Mouse (Mus musculus): Measurements from ENCODE around the gene Hykk. TPM values are rescaled to one million over a fixed set of nuclear protein-coding genes. Genes with fewer than 3 reads are reported as not detected.

The Hykk gene
- polyA plus RNA-seq (2015; fragmentation: Nextera tagmentation; extraction: Ambion mirVana): 2.1 and 2.6 TPM in 2 replicates

DNA sequence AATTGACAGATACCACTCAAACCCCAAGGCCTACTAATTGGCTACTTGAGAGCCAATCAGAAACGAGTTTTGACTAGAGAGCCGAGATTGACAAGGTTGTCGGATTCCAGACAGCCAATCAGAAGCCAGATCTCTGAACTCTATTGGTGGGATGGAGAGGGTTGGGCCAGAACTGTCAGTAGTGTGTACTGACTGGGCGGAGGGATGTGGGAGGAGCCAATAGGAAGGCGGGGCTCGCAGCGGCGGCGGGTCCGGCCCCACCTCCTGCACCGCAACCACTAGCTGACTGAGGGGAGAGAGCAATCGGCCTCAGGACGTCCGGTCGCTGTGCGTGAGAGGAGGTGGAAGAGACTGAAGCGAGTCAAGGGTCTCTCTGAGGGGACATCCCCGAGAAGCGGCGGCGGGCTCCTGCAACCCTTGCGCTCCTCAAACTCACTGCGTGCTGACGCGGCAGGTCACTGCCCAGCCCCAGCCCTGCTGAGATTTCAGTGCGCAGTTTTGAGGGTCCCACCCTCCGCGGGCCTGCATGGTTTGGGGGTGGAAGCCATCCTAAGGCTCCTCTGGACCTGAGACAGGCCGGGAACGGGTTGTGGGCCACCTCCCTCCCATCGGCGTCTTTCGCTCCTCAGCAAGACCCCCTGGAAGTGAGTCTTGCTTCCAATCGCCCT, at the start of gene Hykk:
Gene Hykk (plus strand): TSS at position 274 of the 668 bp plus-strand sequence.
- no peaks in the 10 kb centered on the region for H3K9me3 ChIP-seq (replicated peaks)
- no peaks in the 10 kb centered on the region for H3K27me3 ChIP-seq
- H3K4me1 ChIP-seq (replicated peaks): peaks cover 11% of the 10 kb centered on the region; the same call in 1 of the 2 replicates
- WGBS: 1% methylated on average over 34 of the region's 34 CpGs
- peak; percentile 98 for ATAC-seq (replicated peaks; ENCODE audit: insufficient number of reproducible peaks, insufficient read depth, low FRiP score, low read depth)
- H3K4me2 ChIP-seq: peak within 1 kb of the TSS; percentile 87
- H3K9ac ChIP-seq: peak within 1 kb of the TSS; percentile 74
- H3K36me3 ChIP-seq: peaks cover 2% of the 10 kb centered on the region; the same call in 1 of the 2 replicates
- H3K27ac ChIP-seq: peak within 1 kb of the TSS; percentile 49
- peak within 1 kb of the TSS; percentile 72 for H3K4me3 ChIP-seq

DNA sequence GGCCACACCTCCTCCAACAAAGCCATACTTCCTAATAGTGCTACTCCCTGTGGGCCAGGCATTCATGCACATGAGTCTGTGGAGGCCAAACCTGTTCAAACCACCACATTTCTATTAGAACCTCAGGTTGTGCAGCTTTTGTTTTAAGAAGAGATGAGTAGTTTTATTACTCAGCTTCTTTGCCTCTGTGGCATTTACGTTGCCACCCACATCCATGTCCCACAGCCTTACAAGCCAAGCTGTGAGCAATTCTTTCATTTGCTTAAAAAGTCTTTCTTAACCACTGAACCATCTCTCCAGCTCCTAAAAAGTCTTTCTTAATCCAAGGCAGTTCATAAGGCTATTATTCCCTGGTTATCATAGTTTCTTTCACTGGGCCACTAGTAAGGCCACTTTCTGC, 38.3 kb upstream of the Hykk start:
- Histone ChIP-seq H3K4me2 (no peak overlapping the region), H3K4me1 (replicated peaks) (no peaks in the 10 kb centered on the region), H3K9ac (no peak overlapping the region), H3K36me3 (peaks cover 33% of the 10 kb centered on the region), H3K9me3 (replicated peaks) (no peaks in the 10 kb centered on the region), H3K27ac (no peak overlapping the region), H3K4me3 (no peak overlapping the region), H3K27me3 (no peaks in the 10 kb centered on the region)
- 100% methylated on average over 1 of the region's 1 CpGs for WGBS
- no peak for ATAC-seq (replicated peaks; ENCODE audit: insufficient number of reproducible peaks, insufficient read depth, low FRiP score, low read depth)

DNA sequence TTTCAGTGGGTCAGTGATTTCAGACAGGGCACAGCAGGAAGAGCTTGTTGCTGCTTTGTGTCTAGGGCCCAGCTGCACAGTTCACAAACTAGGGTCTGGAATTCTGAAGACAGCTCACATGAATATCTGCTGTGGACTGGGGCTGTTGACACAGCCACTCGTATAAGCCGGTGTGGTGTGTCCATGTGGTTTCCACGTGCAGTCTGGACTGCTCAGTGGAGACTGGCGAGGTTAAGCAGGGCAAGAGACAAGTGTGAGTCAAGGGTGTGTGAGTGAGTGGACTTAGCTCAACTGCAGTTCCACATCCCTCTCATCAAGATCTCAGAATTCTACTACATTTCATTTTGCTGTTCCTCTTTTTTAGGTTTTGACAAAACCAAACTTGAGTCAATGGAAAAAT, 25.0 kb upstream of the Hykk start:
- WGBS: 52% methylated on average over 4 of the region's 4 CpGs
- Histone ChIP-seq H3K4me2 (no peak overlapping the region), H3K9ac (no peak overlapping the region), H3K27me3 (no peaks in the 10 kb centered on the region), H3K36me3 (peaks cover 68% of the 10 kb centered on the region), H3K4me3 (no peak overlapping the region), H3K4me1 (replicated peaks) (no peaks in the 10 kb centered on the region), H3K9me3 (replicated peaks) (no peaks in the 10 kb centered on the region), H3K27ac (no peak overlapping the region)
- no peak for ATAC-seq (replicated peaks; ENCODE audit: insufficient number of reproducible peaks, insufficient read depth, low FRiP score, low read depth)

DNA sequence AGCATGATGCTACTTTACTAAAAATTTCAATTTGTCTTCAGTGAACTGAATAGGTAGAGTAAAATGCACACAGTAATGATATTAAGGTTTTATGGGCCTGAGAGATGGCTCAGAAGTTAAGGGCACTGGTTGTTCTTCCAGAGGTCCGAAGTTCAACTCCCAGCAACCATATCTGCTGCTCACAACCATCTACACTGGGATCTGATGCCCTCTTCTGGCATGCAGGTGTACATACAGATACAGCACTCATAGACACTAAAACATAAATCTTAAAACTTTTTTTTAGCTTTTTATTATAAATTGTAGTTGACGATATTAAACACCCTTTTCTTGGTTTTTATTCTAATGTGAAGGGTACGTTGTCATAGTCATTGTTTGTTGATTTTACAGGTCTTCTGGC, 20.0 kb upstream of the Hykk start:
- H3K4me1 ChIP-seq (replicated peaks): no peaks in the 10 kb centered on the region
- H3K36me3 ChIP-seq: peaks cover 65% of the 10 kb centered on the region
- ATAC-seq (replicated peaks; ENCODE audit: insufficient number of reproducible peaks, insufficient read depth, low FRiP score, low read depth): no peak
- no peak overlapping the region for H3K4me3 ChIP-seq
- H3K9me3 ChIP-seq (replicated peaks): no peaks in the 10 kb centered on the region
- no peak overlapping the region for H3K4me2 ChIP-seq
- H3K9ac ChIP-seq: no peak overlapping the region
- 81% methylated on average over 3 of the region's 3 CpGs for WGBS
- no peak overlapping the region for H3K27ac ChIP-seq
- H3K27me3 ChIP-seq: no peaks in the 10 kb centered on the region

DNA sequence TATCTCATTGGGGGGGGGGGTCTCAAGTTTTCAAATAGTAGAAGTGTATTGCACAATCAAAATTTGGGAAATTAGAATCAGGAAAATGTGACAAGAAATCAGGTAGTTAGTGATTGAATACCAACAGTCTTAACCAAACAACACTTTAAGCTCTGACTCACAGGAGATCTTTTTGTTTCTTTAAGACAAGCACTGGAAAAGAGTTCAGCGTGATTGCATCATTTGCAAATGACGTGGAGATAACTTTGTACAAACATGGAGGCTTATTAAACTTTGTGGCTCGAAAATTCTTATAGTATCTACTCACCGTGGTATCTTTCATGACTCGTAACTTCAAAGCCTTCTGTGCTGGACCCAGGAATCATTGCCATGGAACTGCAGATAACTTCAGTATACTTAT, 7.6 kb upstream of the Hykk start:
- H3K4me2 ChIP-seq: no peak overlapping the region
- H3K4me1 ChIP-seq (replicated peaks): no peaks in the 10 kb centered on the region
- H3K36me3 ChIP-seq: peaks cover 50% of the 10 kb centered on the region

DNA sequence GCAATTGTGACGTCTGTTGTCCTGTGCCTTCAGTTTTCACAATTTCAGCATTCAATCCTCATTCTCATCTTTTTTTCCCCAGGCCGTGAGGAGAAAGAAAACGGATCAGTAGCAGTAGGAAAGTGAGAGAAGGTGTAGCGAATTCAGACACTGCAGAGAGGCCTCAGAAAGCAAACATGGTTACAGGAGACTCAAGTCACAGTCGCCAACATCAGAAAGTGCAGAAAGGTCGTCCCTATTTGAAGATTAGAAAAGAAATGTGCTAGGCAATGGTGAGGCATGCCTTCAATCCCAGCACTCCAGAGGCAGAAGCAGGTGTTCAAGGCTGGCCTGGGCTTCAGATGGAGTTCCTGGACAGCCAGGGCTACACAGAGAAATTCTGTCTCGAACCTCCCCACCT, 1.5 kb upstream of the Hykk start:
- Histone ChIP-seq H3K27ac (no peak overlapping the region), H3K9ac (no peak overlapping the region), H3K36me3 (peaks cover 5% of the 10 kb centered on the region), H3K9me3 (replicated peaks) (no peaks in the 10 kb centered on the region), H3K27me3 (no peaks in the 10 kb centered on the region), H3K4me1 (replicated peaks) (peaks cover 11% of the 10 kb centered on the region; the same call in 1 of the 2 replicates), H3K4me2 (no peak overlapping the region), H3K4me3 (no peak overlapping the region)
- ATAC-seq (replicated peaks; ENCODE audit: insufficient number of reproducible peaks, insufficient read depth, low FRiP score, low read depth): no peak
- 70% methylated on average over 7 of the region's 7 CpGs for WGBS

More for the DNA sequence above, 7.6 kb upstream of the Hykk start:
- Histone ChIP-seq H3K9ac (no peak overlapping the region), H3K9me3 (replicated peaks) (no peaks in the 10 kb centered on the region), H3K4me3 (no peak overlapping the region), H3K27ac (no peak overlapping the region), H3K27me3 (no peaks in the 10 kb centered on the region)
- 75% methylated on average over 5 of the region's 5 CpGs for whole genome bisulfite sequencing
- ATAC-seq (replicated peaks; ENCODE audit: insufficient number of reproducible peaks, insufficient read depth, low FRiP score, low read depth): no peak

DNA sequence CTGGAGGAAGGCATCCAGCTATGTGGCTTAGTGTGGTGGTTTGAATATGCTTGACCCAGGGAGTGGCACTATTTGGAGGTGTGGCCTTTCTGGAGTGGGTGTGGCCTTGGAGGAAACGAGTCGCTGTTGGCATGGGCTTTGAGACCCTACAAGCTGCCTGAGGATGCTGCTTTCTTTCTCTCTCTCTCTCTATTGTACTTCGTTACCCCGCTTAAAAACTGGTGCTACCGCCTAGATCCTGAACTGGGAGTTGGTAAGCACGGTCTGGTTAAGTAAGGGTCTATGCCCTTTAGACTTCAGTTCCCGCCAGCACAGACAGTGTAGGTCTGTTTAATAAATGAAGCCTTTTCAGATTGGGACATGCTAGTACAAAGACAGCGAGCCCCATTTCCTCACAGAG, 682 bp upstream of the Hykk start:
- H3K9me3 ChIP-seq (replicated peaks): no peaks in the 10 kb centered on the region
- H3K4me2 ChIP-seq: peak overlapping the region; percentile 87
- ATAC-seq (replicated peaks; ENCODE audit: insufficient number of reproducible peaks, insufficient read depth, low FRiP score, low read depth): peak; percentile 23
- no peak overlapping the region for H3K9ac ChIP-seq
- no peak overlapping the region for H3K27ac ChIP-seq
- no peaks in the 10 kb centered on the region for H3K27me3 ChIP-seq
- peaks cover 11% of the 10 kb centered on the region; the same call in 1 of the 2 replicates for H3K4me1 ChIP-seq (replicated peaks)
- H3K4me3 ChIP-seq: peak overlapping the region; percentile 72; the same call in 1 of the 2 replicates
- H3K36me3 ChIP-seq: peaks cover 5% of the 10 kb centered on the region
- WGBS: 68% methylated on average over 8 of the region's 8 CpGs

DNA sequence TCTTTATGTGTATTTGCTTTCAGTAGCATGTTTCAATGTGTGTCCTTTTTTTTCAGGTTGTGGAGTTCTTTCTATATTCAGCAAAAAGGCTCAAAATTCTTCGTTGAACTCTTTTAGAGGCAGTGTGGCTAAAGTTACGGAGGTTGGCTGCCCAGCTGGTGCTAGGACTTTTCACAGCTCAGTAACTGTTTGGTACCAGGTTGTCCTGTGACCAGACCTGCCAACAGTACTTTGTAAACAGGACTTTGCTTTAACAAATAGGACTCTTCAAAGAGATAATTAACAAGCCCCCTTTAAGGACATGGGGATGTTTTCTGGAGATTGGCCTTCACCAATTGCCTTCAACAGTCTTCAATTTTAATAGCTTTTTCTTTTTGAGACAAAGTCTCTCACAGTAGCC, 1.1 kb downstream of the Hykk start:
- Histone ChIP-seq H3K4me2 (peak overlapping the region; percentile 87), H3K9ac (no peak overlapping the region), H3K9me3 (replicated peaks) (no peaks in the 10 kb centered on the region), H3K27me3 (no peaks in the 10 kb centered on the region), H3K27ac (no peak overlapping the region), H3K4me1 (replicated peaks) (peaks cover 11% of the 10 kb centered on the region; the same call in 1 of the 2 replicates), H3K4me3 (no peak overlapping the region), H3K36me3 (peaks cover 8% of the 10 kb centered on the region; the same call in 1 of the 2 replicates)
- ATAC-seq (replicated peaks; ENCODE audit: insufficient number of reproducible peaks, insufficient read depth, low FRiP score, low read depth): no peak
- 77% methylated on average over 2 of the region's 2 CpGs for WGBS

DNA sequence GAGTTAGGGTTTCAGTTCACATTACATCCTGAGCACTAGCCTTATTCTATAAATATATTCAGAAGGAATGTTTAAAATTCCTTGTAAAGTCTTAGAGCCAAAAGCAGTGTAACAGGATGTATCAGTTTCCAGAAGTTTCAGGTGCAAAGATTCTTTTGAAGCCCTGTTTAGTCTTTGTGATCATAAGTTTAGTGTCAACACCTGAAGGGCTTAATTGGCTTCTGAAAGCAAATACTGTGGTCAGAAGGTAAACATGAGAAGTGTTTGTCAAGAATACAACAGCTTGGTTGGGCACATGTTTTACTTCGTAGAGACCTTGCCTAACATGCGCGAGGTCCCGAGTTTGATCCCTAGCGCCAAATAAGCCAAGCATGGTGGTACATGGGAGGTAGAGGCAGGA, 1.7 kb downstream of the Hykk start:
- Histone ChIP-seq H3K4me1 (replicated peaks) (peaks cover 11% of the 10 kb centered on the region; the same call in 1 of the 2 replicates), H3K9ac (no peak overlapping the region), H3K27me3 (no peaks in the 10 kb centered on the region), H3K36me3 (peaks cover 8% of the 10 kb centered on the region; the same call in 1 of the 2 replicates), H3K4me3 (no peak overlapping the region), H3K9me3 (replicated peaks) (no peaks in the 10 kb centered on the region), H3K4me2 (no peak overlapping the region), H3K27ac (no peak overlapping the region)
- ATAC-seq (replicated peaks; ENCODE audit: insufficient number of reproducible peaks, insufficient read depth, low FRiP score, low read depth): no peak
- 95% methylated on average over 5 of the region's 5 CpGs for WGBS

DNA sequence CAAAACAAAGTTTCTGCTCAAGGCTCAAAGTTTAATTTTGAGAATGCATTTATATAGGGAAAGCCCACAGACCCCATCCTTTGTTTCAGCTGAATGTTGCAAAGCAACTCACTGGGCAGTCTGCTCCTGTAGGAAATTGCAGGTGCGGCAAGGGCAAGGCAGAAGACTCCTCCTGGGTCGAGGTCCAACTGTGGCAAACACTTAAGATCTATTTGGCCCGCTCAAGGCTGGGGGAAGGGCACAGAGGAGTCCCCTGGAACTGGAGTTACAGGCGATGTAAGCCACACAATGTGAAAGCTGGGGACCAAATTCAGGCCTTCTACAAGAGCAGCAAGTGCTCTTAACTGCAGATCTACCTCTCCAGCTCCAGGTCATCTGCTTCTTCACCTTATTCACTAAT, 2.9 kb downstream of the Hykk start:
- Histone ChIP-seq H3K27me3 (no peaks in the 10 kb centered on the region), H3K4me1 (replicated peaks) (peaks cover 11% of the 10 kb centered on the region; the same call in 1 of the 2 replicates), H3K4me3 (no peak overlapping the region), H3K27ac (no peak overlapping the region), H3K9me3 (replicated peaks) (no peaks in the 10 kb centered on the region), H3K9ac (no peak overlapping the region), H3K4me2 (no peak overlapping the region), H3K36me3 (peaks cover 8% of the 10 kb centered on the region; the same call in 1 of the 2 replicates)
- 57% methylated on average over 4 of the region's 4 CpGs for WGBS
- no peak for ATAC-seq (replicated peaks; ENCODE audit: insufficient number of reproducible peaks, insufficient read depth, low FRiP score, low read depth)

DNA sequence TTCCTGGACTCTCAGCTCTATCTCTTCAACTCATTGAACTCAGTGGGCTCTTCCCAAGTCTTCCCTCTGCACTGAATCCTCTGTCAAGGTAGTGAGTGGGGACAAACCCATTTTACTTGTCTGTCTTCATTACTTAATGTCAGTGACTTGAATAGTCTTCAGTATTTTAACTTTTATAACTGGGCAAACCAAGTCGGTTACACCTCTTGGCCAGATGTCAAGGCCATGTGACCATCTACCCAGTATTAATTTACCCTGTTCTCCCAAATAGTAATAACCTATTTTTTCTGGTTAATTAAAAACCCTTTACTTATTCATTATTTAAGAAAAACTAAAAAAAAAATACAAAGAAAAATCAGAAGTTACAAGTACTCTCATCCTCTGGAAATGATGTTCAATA, 13.7 kb downstream of the Hykk start:
- 85% methylated on average over 1 of the region's 1 CpGs for WGBS
- no peaks in the 10 kb centered on the region for H3K27me3 ChIP-seq
- no peaks in the 10 kb centered on the region for H3K4me1 ChIP-seq (replicated peaks)
- ATAC-seq (replicated peaks; ENCODE audit: insufficient number of reproducible peaks, insufficient read depth, low FRiP score, low read depth): no peak
- H3K4me3 ChIP-seq: no peak overlapping the region
- no peaks in the 10 kb centered on the region for H3K36me3 ChIP-seq
- H3K4me2 ChIP-seq: no peak overlapping the region
- H3K27ac ChIP-seq: no peak overlapping the region
- H3K9me3 ChIP-seq (replicated peaks): no peaks in the 10 kb centered on the region
- no peak overlapping the region for H3K9ac ChIP-seq

DNA sequence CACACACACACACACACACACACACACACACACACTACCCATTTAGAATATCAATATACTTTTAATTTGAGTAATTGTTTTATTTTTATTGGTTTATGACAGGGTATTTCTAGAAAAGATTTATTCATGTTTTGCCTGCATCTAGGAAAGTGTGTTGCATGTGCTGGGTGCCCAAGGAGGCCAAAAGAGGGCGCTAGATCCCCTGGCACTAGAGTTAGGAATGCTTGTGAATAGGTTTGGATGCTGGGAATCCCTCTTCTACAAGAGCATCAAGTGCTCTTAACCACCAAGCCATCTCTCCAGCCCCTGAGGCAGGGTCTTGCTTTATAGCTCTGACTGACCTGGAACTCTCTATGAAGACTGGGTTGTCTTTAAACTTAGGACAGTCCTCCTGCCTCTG, 14.7 kb downstream of the Hykk start:
- Histone ChIP-seq H3K9ac (no peak overlapping the region), H3K4me1 (replicated peaks) (no peaks in the 10 kb centered on the region), H3K27me3 (no peaks in the 10 kb centered on the region), H3K4me2 (no peak overlapping the region), H3K36me3 (no peaks in the 10 kb centered on the region), H3K27ac (no peak overlapping the region), H3K4me3 (no peak overlapping the region), H3K9me3 (replicated peaks) (no peaks in the 10 kb centered on the region)
- no peak for ATAC-seq (replicated peaks; ENCODE audit: insufficient number of reproducible peaks, insufficient read depth, low FRiP score, low read depth)
- 6% methylated on average over 1 of the region's 1 CpGs for WGBS
